Mouse (Mus musculus): ENCODE results near the gene Tbck. TPM values are rescaled to one million over a fixed set of nuclear protein-coding genes. Genes with fewer than 3 reads are reported as not detected.

Gene Tbck
- polyA plus RNA-seq, 1 experiment from 2014 or later, result 14.8 TPM

DNA sequence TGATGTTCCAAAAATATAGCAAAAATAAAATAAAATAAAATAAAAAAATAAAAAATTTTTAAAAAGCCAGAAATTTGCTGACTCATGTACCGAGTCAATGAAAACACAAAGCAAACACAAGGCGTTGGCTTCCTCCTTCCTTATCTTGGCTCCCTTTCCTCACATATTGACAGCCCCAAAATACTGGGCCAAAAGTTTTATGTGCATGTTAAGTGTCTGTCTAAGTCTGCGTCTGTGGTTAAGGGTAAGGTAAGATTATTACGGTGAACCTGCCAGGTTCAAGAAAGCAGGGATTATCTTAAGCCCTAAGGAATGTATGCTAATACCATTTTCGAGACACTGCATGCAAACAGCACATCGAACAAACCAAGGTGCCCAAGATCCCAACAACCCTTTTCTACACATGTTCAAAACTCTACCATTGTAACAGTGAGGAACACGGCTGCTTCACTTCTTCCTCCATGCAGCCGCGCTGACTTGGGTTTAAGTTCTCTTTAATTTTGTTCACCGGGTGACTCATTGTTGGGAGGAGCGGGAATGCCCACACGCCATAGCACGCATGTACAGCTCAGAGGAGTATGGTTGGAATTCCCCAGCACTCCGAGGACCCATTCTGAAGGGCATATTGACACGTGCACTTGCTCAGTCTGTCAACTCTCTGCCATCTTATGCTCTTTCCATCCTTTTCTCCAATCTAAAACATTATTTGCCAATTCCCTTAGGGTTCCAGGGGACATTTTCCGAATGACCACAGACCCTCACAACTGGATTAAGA, 203.3 kb downstream of the Tbck start:
- Histone ChIP-seq H3K36me3 (0 out of 2 replicates have a peak, but pooled peaks cover 9% of the 10 kb centered on the region), H3K4me1 (peaks cover 17% of the 10 kb centered on the region)
- 87% methylated on average over 16 of the region's 16 CpGs for WGBS

More for the DNA sequence above, 203.3 kb downstream of the Tbck start:
- Histone ChIP-seq H3K27ac (no peak overlapping the region), H3K4me3 (no peak overlapping the region), H3K27me3 (ENCODE audit: insufficient read depth, poor library complexity, severe bottlenecking) (no peaks in the 10 kb centered on the region), H3K9me3 (no peaks in the 10 kb centered on the region)
- no peak for DNase-seq (ENCODE audit: low spot score)

Other genes with a start within 250 kb of the Tbck start
- 0.28 and 4.8 TPM in 2 replicates for gene Gimd1, start 54.3 kb upstream of the Tbck start, polyA plus RNA-seq (2016; fragmentation: Nextera tagmentation; extraction: Ambion mirVana)
- gene Aimp1, start 226 bp downstream of the Tbck start, polyA plus RNA-seq (2016; fragmentation: Nextera tagmentation; extraction: Ambion mirVana), result 63.9 and 79.3 TPM in 2 replicates

All from heart, embryonic 10.5 days (tissue).